Mouse (Mus musculus) forebrain, embryonic 12.5 days (tissue): ENCODE measurements around the gene Tmem163. TPM values are rescaled to one million over a fixed set of nuclear protein-coding genes. Genes with fewer than 3 reads are reported as not detected.
A peak's percentile ranks its signal among the peaks of the same experiment; 100 is the strongest.

Source experiments
- ATAC-seq: fragments of 200-750 bp; cut with Nextera tagmentation; 2 replicates; pipeline ENCODE4 v1.8.0; 2017; ENCODE audit warnings: moderate TSS enrichment; ENCODE audit not compliant: low FRiP score
- H3K27ac ChIP-seq: fragments of 300-500 bp; sonication (generic); 2 replicates; pipeline ENCODE4 v1.5.1; 2016; ENCODE audit warnings: mild to moderate bottlenecking
- H3K27me3 ChIP-seq: fragments of 300-500 bp; sonication (generic); 2 replicates; pipeline ENCODE4 v1.6.1; 2016; ENCODE audit warnings: mild to moderate bottlenecking
- H3K36me3 ChIP-seq: fragments of 300-500 bp; sonication (generic); replicated peaks from 2 replicates; pipeline ENCODE4 v1.6.1; 2016; ENCODE audit warnings: mild to moderate bottlenecking
- H3K4me1 ChIP-seq: fragments of 300-500 bp; sonication (generic); 2 replicates; pipeline ENCODE4 v1.6.1; 2016
- H3K4me2 ChIP-seq: fragments of 300-500 bp; sonication (generic); 2 replicates; pipeline ENCODE4 v1.6.1; 2016; ENCODE audit warnings: mild to moderate bottlenecking, moderate library complexity
- H3K4me3 ChIP-seq: fragments of 300-500 bp; sonication (generic); replicated peaks from 2 replicates; pipeline ENCODE4 v1.5.1; 2016; ENCODE audit warnings: mild to moderate bottlenecking
- H3K9ac ChIP-seq: fragments of 300-500 bp; sonication (generic); 2 replicates; pipeline ENCODE4 v1.6.1; 2016; ENCODE audit warnings: mild to moderate bottlenecking
- H3K9me3 ChIP-seq: fragments of 300-500 bp; sonication (generic); 2 replicates; pipeline ENCODE4 v1.6.1; 2016
- WGBS: fragments of 180-500 bp; shearing (Covaris S2); methylation state at CpG from one replicate; pipeline ENCODE4 v1.1.7; 2016; 5-methylcytosine and 5-hydroxymethylcytosine counted together
- polyA plus RNA-seq: library from polyadenylated mRNA; unstranded; fragments of >200 nt; fragmentation: Nextera tagmentation; extraction: Ambion mirVana; gene quantifications from 2 replicates; pipeline ENCODE4 v1.2.1, GENCODE M21; 2016

Tmem163 gene
- polyA plus RNA-seq, 1 experiment from 2014 or later = 29.9 TPM

DNA sequence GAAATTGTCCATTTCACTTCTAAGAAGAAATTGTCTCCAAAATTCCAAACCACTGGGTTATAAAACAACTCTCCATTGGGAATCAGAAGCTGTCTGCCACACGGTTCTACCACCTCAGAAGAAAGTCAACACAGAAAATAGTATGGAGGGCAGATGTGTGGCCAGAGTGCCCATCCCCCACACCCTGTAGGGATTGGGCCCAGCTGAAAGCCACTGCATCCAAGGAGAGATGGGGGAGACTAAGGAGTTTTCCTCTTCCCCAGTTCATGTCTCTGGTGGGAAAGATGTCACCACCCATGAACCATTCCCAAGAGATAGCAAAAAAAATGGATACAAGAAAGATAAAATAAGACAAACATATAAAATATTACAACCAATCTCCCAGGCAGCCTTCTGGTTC lies 4.1 kb downstream of the Tmem163 start:
- no peak for ATAC-seq
- peak overlapping the region; percentile 96 for H3K4me2 ChIP-seq
- peaks cover 24% of the 10 kb centered on the region for H3K4me1 ChIP-seq
- H3K9ac ChIP-seq = peak overlapping the region; percentile 75; the same call in 1 of the 2 replicates
- no peaks in the 10 kb centered on the region for H3K36me3 ChIP-seq
- H3K9me3 ChIP-seq = no peaks in the 10 kb centered on the region
- no peak overlapping the region for H3K27ac ChIP-seq
- peaks cover 68% of the 10 kb centered on the region for H3K27me3 ChIP-seq
- H3K4me3 ChIP-seq = no peak overlapping the region
- 52% methylated on average over 1 of the region's 1 CpGs for WGBS

DNA sequence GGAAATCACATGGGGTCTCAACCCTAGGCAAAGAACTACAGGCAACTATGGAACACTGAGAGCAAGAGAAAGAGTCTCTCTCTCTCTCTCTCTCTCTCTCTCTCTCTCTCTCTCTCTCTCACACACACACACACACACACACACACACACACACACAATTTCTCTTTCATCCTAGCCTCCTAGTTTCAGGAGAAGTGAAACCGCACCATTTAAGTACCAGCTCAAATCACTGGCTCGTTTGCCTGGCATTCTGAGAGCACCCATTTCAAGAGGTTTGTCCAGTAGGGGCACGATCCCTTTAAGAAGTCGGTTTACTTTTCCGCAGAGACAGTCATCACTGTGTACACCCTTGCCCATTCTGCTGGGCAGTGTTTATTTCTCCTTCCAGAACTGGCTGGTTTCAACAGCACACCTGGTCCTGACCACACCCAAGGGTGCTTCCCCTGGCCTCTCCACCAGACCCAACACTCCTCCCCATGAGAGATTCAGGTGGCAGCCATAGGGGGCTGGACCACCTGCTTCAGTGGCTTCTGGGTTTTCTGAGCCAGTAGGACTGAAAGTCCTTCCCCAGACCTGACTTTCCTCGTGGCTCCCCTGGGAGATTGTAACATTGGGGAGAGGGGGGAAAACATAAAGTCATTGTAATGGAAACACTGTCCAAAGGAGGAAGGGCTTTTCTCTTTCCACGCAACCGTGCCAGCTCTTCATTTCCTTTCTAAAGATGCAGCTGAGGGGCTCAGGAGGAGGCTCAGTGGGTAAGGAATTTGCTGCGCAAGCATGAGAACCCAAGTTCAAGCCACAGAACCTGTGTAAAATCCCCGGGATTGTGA lies 5.9 kb downstream of the Tmem163 start:
- 78% methylated on average over 10 of the region's 10 CpGs for WGBS
- no peaks in the 10 kb centered on the region for H3K36me3 ChIP-seq
- ATAC-seq = no peak
- no peak overlapping the region for H3K27ac ChIP-seq
- H3K27me3 ChIP-seq = peaks cover 51% of the 10 kb centered on the region
- no peak overlapping the region for H3K4me3 ChIP-seq
- H3K4me1 ChIP-seq = peaks cover 24% of the 10 kb centered on the region
- 0 out of 2 replicates have a peak, but pooled peaks cover 7% of the 10 kb centered on the region for H3K9me3 ChIP-seq
- no peak overlapping the region for H3K4me2 ChIP-seq
- no peak overlapping the region for H3K9ac ChIP-seq

DNA sequence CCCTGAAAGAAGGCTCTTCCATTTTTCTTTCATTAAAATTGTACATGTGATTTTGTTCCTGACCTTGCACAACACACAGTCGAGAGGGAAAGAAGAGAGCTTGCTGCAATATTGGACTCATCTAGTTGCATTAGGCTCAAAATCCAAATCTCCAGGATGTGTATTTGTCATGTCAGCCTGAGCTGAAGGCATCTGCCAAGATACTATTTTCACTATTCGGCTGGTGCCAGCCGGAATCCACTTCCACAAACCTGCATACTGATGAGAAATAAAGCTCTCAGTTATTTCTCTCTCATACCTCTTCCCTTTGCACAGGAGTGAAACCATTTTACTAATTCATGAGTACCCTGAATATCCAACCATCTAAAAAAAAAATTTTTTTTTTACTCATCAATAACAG lies 11.2 kb downstream of the Tmem163 start:
- Histone ChIP-seq H3K27me3 (no peaks in the 10 kb centered on the region), H3K36me3 (no peaks in the 10 kb centered on the region), H3K4me3 (no peak overlapping the region), H3K9me3 (0 out of 2 replicates have a peak, but pooled peaks cover 7% of the 10 kb centered on the region), H3K27ac (no peak overlapping the region), H3K9ac (no peak overlapping the region), H3K4me2 (no peak overlapping the region), H3K4me1 (peaks cover 11% of the 10 kb centered on the region; the same call in 1 of the 2 replicates)
- 88% methylated on average over 3 of the region's 3 CpGs for WGBS
- no peak for ATAC-seq

DNA sequence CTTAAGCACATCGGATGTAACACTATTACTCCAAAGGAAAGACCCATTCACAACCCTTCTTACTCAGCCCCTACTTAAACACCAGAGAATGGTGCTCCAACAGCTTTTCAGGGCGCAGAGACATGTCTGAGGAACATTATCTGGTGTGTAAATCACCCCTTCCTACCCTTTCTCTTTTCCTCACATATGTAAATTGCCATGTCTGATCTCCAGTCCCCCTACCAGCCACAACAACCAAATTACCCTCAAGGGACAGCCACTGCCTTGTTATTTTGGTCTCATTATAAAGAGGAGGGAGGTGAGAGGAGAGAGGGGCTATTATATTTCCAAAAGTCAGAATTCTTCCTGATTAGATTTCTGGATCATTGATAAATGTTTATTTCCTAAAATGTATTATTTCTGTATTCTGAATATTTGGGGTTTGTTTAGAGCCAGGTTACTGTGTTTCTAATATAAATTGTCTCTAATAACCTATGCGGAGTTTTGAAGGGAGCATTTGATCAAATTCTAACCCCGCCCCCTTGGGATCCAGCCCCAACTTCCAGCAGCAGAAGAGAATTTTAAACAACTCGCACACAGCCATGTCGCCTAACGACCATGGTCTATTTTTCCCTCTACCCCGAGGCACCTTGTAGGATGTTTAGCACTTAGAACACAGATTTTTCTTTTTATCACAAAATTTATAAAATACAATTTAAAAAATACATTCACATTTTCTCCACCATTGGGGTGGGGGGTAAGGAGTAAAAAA lies 12.1 kb downstream of the Tmem163 start:
- H3K4me1 ChIP-seq = peaks cover 16% of the 10 kb centered on the region; the same call in 1 of the 2 replicates
- H3K27me3 ChIP-seq = no peaks in the 10 kb centered on the region
- ATAC-seq = peak; percentile 74; the same call in 1 of the 2 replicates
- H3K27ac ChIP-seq = peak overlapping the region; percentile 63
- H3K9me3 ChIP-seq = 0 out of 2 replicates have a peak, but pooled peaks cover 7% of the 10 kb centered on the region
- H3K4me3 ChIP-seq = no peak overlapping the region
- WGBS = 43% methylated on average over 8 of the region's 8 CpGs
- no peak overlapping the region for H3K4me2 ChIP-seq
- H3K9ac ChIP-seq = no peak overlapping the region
- H3K36me3 ChIP-seq = no peaks in the 10 kb centered on the region

DNA sequence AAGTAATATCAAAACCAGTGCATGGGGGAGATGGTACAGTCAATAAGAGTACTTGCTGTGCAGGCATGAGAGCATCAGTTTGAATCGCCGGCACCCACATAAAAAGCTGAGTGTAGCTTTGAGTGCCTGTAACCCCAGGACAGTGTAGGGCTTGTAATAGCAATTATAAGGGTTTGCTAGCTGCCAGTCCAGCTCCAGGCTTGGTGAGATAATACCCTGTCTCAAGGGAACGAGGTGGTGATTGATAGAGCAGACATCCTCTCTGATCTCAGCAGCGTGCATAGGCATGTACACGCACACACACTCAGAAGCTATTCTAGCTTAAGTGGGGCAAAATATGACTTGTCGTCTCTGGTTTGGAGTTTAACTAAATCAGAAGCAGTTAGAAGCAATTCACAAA lies 13.1 kb downstream of the Tmem163 start:
- Histone ChIP-seq H3K9me3 (0 out of 2 replicates have a peak, but pooled peaks cover 7% of the 10 kb centered on the region), H3K4me2 (no peak overlapping the region), H3K36me3 (no peaks in the 10 kb centered on the region), H3K4me1 (peaks cover 26% of the 10 kb centered on the region), H3K27ac (0 out of 2 replicates have a peak overlapping the region, but pooled peaks have one; percentile 63), H3K27me3 (no peaks in the 10 kb centered on the region), H3K9ac (no peak overlapping the region), H3K4me3 (no peak overlapping the region)
- ATAC-seq = no peak
- 73% methylated on average over 6 of the region's 6 CpGs for WGBS

DNA sequence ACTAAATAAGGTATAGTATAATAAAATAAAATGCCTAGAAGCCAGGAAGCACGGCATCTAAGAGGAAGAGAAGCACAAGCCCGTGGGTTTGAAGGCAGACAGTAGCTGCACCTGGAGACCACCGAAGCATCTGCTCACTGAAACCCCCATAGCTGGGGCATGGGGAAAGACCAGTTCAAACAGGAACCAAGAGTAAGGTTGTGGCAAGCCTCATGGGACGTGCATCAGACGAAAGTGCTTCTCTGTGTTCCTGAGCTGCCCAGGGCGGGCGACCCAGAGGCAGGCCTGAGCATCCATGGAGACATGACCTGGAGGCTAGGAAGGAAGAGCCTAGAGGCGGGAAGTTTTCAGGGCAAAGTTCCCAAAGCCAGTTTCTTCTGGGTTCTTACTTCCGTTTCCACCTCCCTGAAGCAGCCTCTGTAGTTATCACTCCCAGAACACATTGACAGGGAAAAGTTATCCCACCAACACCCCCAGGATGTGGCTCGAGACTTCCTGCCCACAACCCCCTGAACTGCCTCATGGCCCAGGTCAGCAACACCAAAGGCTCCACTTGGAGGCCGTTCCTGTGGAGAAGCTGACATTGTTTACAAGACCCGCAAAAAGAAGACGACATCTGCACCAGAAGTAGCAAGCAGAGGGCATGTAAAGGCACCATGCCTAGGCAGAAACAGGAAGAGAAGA lies 16.8 kb downstream of the Tmem163 start:
- H3K36me3 ChIP-seq = no peaks in the 10 kb centered on the region
- H3K27me3 ChIP-seq = 0 out of 2 replicates have a peak, but pooled peaks cover 4% of the 10 kb centered on the region
- 86% methylated on average over 13 of the region's 13 CpGs for WGBS
- no peak overlapping the region for H3K9ac ChIP-seq
- ATAC-seq = no peak
- no peak overlapping the region for H3K4me3 ChIP-seq
- H3K9me3 ChIP-seq = no peaks in the 10 kb centered on the region
- no peak overlapping the region for H3K4me2 ChIP-seq
- peaks cover 40% of the 10 kb centered on the region for H3K4me1 ChIP-seq
- H3K27ac ChIP-seq = 0 out of 2 replicates have a peak overlapping the region, but pooled peaks have one; percentile 19

DNA sequence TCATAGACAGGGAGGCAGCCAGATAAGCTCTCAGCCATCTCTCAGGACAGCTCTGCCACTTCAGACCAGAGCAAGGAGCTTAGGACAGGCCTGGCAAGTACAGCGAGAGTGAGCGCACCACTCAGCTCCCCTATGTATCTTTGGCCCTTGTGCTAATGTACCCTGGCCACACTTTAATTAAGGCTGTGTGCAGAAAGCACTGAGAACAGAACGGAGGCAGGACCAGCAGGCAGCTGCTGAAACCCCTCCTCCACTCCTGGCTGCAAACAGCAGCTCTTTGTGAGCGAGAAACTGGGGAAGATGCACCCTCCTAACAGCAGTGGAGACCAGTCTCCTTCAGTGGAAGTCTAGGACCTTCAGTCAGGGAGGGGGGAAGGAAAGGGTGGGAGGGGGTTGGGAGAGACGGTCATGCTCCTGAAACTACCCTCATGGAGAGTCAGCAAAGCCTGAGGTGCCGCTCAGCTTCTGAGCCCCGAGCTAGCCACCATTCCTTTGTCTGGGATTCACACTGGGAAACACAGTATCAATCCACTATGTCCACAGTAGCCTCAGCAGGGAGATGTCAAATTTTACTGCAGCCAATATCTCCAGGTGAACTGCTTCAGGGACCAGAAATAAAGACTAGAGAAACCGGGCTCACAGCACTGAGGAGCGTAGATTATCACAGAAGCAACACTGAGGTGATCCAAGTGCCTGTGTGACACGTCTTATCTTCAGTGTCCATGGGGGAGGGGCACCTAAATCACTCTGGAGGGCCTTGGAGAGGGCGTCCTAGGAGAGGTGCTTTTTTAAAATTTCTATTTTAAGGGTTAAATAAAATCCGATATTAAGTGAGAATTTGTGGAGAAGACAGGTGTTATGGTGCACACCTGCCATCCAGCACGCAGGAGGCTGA lies 18.0 kb downstream of the Tmem163 start:
- peak; percentile 85 for ATAC-seq
- Histone ChIP-seq H3K4me2 (peak overlapping the region; percentile 40), H3K9me3 (no peaks in the 10 kb centered on the region), H3K9ac (peak overlapping the region; percentile 52), H3K4me1 (peaks cover 32% of the 10 kb centered on the region), H3K27me3 (0 out of 2 replicates have a peak, but pooled peaks cover 4% of the 10 kb centered on the region), H3K4me3 (no peak overlapping the region), H3K27ac (peak overlapping the region; percentile 88), H3K36me3 (no peaks in the 10 kb centered on the region)
- WGBS = 22% methylated on average over 13 of the region's 13 CpGs

DNA sequence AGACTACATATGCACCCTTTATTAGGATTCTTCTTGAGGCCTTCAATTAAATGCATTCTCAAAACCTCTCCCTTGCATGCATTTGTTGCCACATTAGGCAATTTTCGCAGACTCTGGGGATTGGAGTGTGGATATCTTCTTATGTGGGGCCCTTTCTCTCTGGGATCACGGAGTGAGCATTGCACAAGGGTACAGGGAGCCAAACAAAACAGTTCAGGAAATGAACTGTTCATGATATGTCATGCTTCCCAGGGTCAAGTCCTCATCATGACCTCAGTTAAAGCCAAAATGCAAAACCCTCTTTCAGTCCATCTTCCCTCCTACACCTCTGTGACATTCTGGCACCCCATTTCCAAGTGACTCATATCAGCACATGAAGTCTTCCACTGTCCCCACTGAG lies 27.8 kb downstream of the Tmem163 start:
- peaks cover 8% of the 10 kb centered on the region; the same call in 1 of the 2 replicates for H3K4me1 ChIP-seq
- WGBS = 82% methylated on average over 2 of the region's 2 CpGs
- no peak overlapping the region for H3K4me3 ChIP-seq
- H3K27ac ChIP-seq = no peak overlapping the region
- ATAC-seq = no peak
- H3K36me3 ChIP-seq = no peaks in the 10 kb centered on the region
- no peaks in the 10 kb centered on the region for H3K9me3 ChIP-seq
- H3K4me2 ChIP-seq = no peak overlapping the region
- H3K9ac ChIP-seq = no peak overlapping the region
- H3K27me3 ChIP-seq = no peaks in the 10 kb centered on the region

DNA sequence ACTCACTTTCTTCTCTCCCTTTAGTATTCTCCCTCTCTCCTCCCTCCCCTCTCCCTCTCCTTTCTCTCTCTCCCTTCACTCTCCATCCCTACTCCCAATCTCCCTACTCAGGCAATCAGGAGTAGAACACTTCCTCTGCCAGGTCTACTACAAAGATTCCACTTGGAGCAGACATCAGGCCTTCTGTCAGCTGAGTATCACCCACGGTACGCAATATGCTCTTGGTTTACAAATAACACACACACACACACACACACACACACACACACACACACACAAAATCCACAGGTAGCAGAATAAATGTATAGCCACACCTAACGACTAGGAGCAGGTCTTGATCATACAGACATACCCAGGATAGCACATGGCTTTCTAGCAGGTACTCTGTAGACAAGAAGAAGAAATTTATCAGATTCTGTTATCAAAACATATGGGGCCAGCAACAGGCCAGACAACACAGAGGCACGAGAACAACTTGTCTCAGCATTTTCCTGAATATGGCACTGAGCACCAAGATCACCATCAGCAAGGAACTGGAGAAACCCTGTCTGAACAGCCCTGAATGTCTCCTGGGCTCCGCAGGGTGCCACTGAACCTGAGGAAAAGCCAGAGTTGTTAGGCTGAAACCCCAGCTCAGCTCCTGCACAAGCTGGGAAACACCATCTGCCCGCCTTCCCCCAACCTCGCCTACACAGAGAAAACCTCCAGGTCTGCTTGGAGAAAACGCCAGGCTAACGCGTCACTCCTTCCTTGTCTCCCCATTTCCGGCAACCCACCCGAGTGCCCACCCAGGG lies 36.2 kb downstream of the Tmem163 start:
- ATAC-seq = no peak
- no peak overlapping the region for H3K4me2 ChIP-seq
- WGBS = 89% methylated on average over 12 of the region's 12 CpGs
- no peak overlapping the region for H3K9ac ChIP-seq
- no peaks in the 10 kb centered on the region for H3K36me3 ChIP-seq
- no peak overlapping the region for H3K27ac ChIP-seq
- peaks cover 3% of the 10 kb centered on the region; the same call in 1 of the 2 replicates for H3K4me1 ChIP-seq
- no peak overlapping the region for H3K4me3 ChIP-seq
- no peaks in the 10 kb centered on the region for H3K9me3 ChIP-seq
- no peaks in the 10 kb centered on the region for H3K27me3 ChIP-seq

DNA sequence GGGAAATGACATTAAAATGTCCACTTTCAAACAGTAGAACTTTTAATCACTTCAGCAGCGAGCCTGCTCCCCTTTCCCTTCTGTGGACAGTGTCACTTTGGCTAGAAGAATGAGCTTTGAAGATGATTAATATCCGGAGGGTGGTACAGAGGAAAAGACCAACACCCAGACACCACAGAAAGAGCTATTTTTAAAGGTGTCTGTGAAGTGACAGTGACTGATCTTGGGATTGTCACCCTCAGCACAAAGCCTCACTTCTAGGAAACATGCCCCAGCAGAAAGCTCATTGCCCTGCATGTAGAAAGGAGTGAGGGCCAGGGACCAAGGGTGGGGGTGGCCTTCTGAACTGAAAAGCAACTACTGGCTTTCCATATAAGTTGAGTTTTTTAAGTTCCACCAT lies 41.4 kb downstream of the Tmem163 start:
- no peaks in the 10 kb centered on the region for H3K27me3 ChIP-seq
- 72% methylated on average over 2 of the region's 2 CpGs for WGBS
- H3K4me1 ChIP-seq = peaks cover 3% of the 10 kb centered on the region; the same call in 1 of the 2 replicates
- no peak for ATAC-seq
- no peaks in the 10 kb centered on the region for H3K36me3 ChIP-seq
- H3K9me3 ChIP-seq = no peaks in the 10 kb centered on the region
- no peak overlapping the region for H3K9ac ChIP-seq
- H3K4me2 ChIP-seq = no peak overlapping the region
- H3K4me3 ChIP-seq = no peak overlapping the region
- H3K27ac ChIP-seq = no peak overlapping the region

DNA sequence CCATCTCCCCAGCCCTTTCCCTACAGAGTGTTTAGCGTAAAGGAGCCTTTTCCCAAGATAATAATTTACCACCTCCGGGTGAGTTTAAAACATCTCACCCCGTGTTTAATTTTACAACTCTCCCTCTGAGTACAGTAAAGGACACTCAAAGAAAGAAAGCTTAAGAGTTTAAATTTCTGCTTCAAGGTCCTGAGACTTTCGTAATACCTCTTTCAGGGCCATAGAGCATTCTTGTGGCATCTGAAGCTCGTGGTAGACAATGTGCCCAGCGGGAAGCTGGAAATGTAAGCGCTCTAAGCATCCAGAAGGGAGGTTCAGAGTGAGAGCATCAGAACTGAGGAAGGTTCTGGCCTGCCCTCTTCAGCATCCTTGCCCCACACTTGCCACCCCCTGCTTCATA lies 52.2 kb downstream of the Tmem163 start:
- H3K9me3 ChIP-seq = no peaks in the 10 kb centered on the region
- H3K27me3 ChIP-seq = no peaks in the 10 kb centered on the region
- no peak overlapping the region for H3K9ac ChIP-seq
- H3K27ac ChIP-seq = no peak overlapping the region
- H3K4me1 ChIP-seq = 0 out of 2 replicates have a peak, but pooled peaks cover 3% of the 10 kb centered on the region
- no peak overlapping the region for H3K4me3 ChIP-seq
- no peak overlapping the region for H3K4me2 ChIP-seq
- no peak for ATAC-seq
- 59% methylated on average over 7 of the region's 7 CpGs for WGBS
- H3K36me3 ChIP-seq = no peaks in the 10 kb centered on the region
